Mouse (Mus musculus) neural tube, embryonic 13.5 days (tissue): ENCODE measurements at regions not wholly inside any gene's neighbourhood (a gene's known extent, or its start where the extent isn't known, plus 50 kb on each side); places are given as distances from the start of the nearest gene placed in this dataset.

Experiments
- ATAC-seq: fragments of 200-750 bp; cut with Nextera tagmentation; 2 replicates; pipeline ENCODE4 v1.8.0; 2017; ENCODE audit warnings: low read depth, mild to moderate bottlenecking, moderate TSS enrichment, moderate library complexity
- H3K27ac ChIP-seq: fragments of 300-500 bp; sonication (generic); replicated peaks from 2 replicates; pipeline ENCODE4 v1.5.1; 2015; ENCODE audit warnings: moderate library complexity, mild to moderate bottlenecking, inconsistent platforms
- H3K27me3 ChIP-seq: fragments of 300-500 bp; sonication (generic); 2 replicates; pipeline ENCODE4 v1.6.1; 2015; ENCODE audit warnings: mild to moderate bottlenecking, inconsistent platforms
- H3K36me3 ChIP-seq: fragments of 300-500 bp; sonication (generic); 2 replicates; pipeline ENCODE4 v1.6.1; 2015; ENCODE audit warnings: mild to moderate bottlenecking, inconsistent platforms
- H3K4me1 ChIP-seq: fragments of 300-500 bp; sonication (generic); replicated peaks from 2 replicates; pipeline ENCODE4 v1.6.1; 2015; ENCODE audit warnings: inconsistent platforms
- H3K4me2 ChIP-seq: fragments of 300-500 bp; sonication (generic); 2 replicates; pipeline ENCODE4 v1.6.1; 2015; ENCODE audit warnings: inconsistent platforms, mild to moderate bottlenecking, moderate library complexity
- H3K4me3 ChIP-seq: fragments of 300-500 bp; sonication (generic); 2 replicates; pipeline ENCODE4 v1.5.1; 2015; ENCODE audit warnings: mild to moderate bottlenecking, inconsistent platforms
- H3K9ac ChIP-seq: fragments of 300-500 bp; sonication (generic); 2 replicates; pipeline ENCODE4 v1.6.1; 2015; ENCODE audit warnings: moderate library complexity, mild to moderate bottlenecking, inconsistent platforms
- H3K9me3 ChIP-seq: fragments of 300-500 bp; sonication (generic); 2 replicates; pipeline ENCODE4 v1.6.1; 2016; ENCODE audit warnings: inconsistent platforms
- WGBS: fragments of 180-500 bp; shearing (Covaris S2); methylation state at CpG from one replicate; pipeline ENCODE4 v1.1.7; 2015; 5-methylcytosine and 5-hydroxymethylcytosine counted together

DNA sequence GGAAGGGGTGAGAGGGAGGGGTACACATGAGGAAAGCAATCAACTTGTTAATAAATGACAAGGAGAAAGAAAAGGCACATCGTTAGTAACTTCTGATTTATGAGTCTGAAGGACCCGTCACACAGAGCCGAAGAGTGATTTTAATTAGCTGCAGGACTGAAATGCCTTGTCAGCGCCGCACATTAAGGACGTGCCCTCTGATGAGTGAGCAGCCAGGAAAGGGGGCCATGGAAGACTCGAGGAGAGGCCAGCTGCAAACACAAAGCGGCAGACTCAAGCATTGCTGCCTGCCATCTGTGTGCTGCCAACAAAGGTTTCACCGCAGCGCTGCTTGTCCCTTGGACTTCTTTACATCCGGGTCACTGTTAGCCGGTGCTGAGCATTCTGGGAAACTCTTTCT is 184.8 kb upstream of the Fn1 start:
- Histone ChIP-seq H3K9me3 (no peaks in the 10 kb centered on the region; the same call in 1 of the 2 replicates), H3K4me3 (peak overlapping the region; percentile 17), H3K9ac (peak overlapping the region; percentile 51), H3K27me3 (no peaks in the 10 kb centered on the region), H3K4me2 (peak overlapping the region; percentile 48), H3K36me3 (no peaks in the 10 kb centered on the region), H3K27ac (0 out of 2 replicates have a peak overlapping the region, but pooled peaks have one; percentile 42), H3K4me1 (peaks cover 9% of the 10 kb centered on the region)
- 17% methylated on average over 12 of the region's 12 CpGs for WGBS
- peak; percentile 61 for ATAC-seq

DNA sequence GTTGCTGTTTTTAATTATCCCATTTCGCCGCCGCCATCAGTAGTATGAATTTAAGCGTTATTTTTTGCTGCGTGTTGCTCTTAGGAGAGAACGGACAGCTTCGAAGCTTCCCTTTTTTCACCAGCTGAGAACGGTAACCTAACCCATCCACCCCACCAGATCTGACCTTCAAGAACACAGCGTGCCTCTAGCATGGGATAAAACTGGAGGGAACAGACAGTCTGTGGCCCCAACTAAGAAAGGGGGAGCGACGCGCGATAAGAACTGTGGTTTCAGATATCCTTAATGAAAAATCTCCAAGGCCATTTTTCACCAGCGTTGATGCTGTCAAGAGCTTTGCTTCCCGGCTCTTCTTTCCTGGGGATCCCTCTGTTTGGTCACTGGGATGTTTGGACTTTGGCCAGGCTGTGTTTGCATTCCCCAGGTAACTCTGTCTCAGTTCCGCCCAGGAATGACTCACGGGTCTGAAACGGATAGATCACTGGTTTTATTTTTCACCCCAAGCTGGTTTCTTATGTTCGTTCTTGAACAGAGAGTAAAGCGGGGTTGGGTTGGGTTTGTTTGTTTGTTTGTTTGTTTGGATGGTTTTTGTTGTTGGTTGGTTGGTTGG is 184.1 kb upstream of the Fn1 start:
- H3K4me1 ChIP-seq = peaks cover 6% of the 10 kb centered on the region
- H3K9ac ChIP-seq = no peak overlapping the region
- no peak overlapping the region for H3K27ac ChIP-seq
- ATAC-seq = no peak
- 79% methylated on average over 20 of the region's 20 CpGs for WGBS
- H3K9me3 ChIP-seq = no peaks in the 10 kb centered on the region; the same call in 1 of the 2 replicates
- no peaks in the 10 kb centered on the region for H3K27me3 ChIP-seq
- no peak overlapping the region for H3K4me3 ChIP-seq
- no peaks in the 10 kb centered on the region for H3K36me3 ChIP-seq
- H3K4me2 ChIP-seq = peak overlapping the region; percentile 48

DNA sequence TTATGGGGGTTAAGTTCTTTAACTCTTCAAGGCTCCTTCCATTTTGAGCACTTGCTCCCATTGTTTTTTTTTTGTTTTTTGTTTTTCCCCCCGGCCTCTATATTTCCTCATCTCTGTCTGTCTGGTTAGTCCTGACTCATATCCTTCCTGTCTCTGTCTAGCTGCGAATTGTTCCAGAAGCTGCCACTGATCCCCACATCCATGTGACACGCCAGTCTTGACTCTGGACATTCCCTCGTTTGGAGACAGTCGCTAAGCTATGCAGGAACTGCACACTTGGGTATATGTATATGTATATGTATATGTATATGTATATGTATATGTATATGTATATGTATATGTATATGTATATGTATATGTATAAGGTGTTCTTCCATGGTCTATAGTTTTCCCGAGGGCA is 177.4 kb upstream of the Fn1 start:
- no peaks in the 10 kb centered on the region for H3K36me3 ChIP-seq
- H3K9me3 ChIP-seq = no peaks in the 10 kb centered on the region
- no peaks in the 10 kb centered on the region for H3K4me1 ChIP-seq
- no peak overlapping the region for H3K27ac ChIP-seq
- no peak overlapping the region for H3K4me2 ChIP-seq
- no peaks in the 10 kb centered on the region for H3K27me3 ChIP-seq
- H3K9ac ChIP-seq = no peak overlapping the region
- 83% methylated on average over 6 of the region's 6 CpGs for WGBS
- no peak overlapping the region for H3K4me3 ChIP-seq
- ATAC-seq = no peak

DNA sequence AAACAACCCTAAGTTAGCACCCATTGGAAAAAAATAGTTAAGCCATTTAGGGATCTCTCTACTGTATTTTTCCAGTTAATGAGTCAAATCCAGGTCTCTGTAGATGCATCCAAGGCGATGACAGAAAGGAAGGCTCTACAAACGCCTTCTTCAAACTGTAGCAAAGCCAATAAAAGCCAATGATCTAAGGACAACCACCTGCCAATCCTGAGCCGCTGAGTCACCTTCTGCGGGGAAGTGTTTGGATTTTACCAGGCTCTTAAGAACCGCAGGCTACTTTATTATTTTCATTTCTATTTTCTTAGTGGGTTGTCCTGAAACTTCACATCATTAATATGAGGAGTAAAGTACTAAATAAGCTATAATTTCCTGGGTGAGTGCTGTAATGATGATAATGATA is 171.4 kb upstream of the Fn1 start:
- H3K9me3 ChIP-seq = no peaks in the 10 kb centered on the region
- H3K4me1 ChIP-seq = no peaks in the 10 kb centered on the region
- H3K9ac ChIP-seq = no peak overlapping the region
- 83% methylated on average over 5 of the region's 5 CpGs for WGBS
- H3K27ac ChIP-seq = no peak overlapping the region
- no peak overlapping the region for H3K4me3 ChIP-seq
- no peak for ATAC-seq
- no peaks in the 10 kb centered on the region for H3K36me3 ChIP-seq
- no peak overlapping the region for H3K4me2 ChIP-seq
- no peaks in the 10 kb centered on the region for H3K27me3 ChIP-seq

DNA sequence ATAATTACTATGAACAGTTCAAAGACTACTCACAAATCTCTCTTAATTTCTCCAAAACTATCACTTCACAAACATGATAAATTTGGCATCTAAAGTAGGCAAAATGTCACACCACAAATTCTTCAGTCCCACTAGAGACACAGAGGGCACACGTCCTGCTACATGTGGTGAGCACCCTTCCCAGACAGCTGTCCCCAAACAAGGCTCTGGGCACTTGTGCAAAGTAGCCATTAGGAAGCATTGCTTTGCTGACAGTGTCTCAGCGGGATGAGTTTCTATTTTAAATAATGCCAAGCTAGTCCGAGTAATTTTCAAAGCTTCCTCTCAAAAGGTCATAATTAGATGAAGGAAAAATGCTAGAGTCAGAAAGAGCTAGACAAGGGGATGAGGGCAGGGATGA is 169.1 kb upstream of the Fn1 start:
- Histone ChIP-seq H3K4me2 (no peak overlapping the region), H3K4me3 (no peak overlapping the region), H3K9me3 (no peaks in the 10 kb centered on the region), H3K36me3 (no peaks in the 10 kb centered on the region), H3K9ac (no peak overlapping the region), H3K4me1 (no peaks in the 10 kb centered on the region), H3K27me3 (no peaks in the 10 kb centered on the region), H3K27ac (no peak overlapping the region)
- no peak for ATAC-seq
- WGBS = 82% methylated on average over 3 of the region's 3 CpGs

DNA sequence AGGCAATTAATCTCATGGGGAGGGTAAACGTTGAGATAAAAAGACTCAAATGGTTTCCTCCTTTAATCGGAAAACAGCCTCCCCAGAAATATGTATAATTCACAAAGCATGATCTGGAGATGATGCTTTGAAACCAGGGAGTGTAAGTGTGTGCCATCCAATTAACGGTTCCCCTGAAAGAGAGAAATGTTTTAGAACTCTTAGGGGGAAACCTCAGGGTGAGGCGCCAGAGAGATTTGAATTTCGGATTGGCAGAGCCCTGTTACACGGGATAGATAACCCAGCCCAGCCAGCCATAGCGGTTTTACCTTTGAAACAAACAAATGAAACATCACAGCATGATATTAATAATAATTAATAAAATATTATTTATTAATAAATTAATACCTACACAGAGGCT is 168.1 kb upstream of the Fn1 start:
- Histone ChIP-seq H3K9ac (no peak overlapping the region), H3K4me3 (no peak overlapping the region), H3K4me1 (no peaks in the 10 kb centered on the region), H3K27ac (no peak overlapping the region), H3K27me3 (no peaks in the 10 kb centered on the region), H3K4me2 (no peak overlapping the region), H3K9me3 (no peaks in the 10 kb centered on the region), H3K36me3 (no peaks in the 10 kb centered on the region)
- no peak for ATAC-seq
- WGBS = 83% methylated on average over 7 of the region's 7 CpGs

DNA sequence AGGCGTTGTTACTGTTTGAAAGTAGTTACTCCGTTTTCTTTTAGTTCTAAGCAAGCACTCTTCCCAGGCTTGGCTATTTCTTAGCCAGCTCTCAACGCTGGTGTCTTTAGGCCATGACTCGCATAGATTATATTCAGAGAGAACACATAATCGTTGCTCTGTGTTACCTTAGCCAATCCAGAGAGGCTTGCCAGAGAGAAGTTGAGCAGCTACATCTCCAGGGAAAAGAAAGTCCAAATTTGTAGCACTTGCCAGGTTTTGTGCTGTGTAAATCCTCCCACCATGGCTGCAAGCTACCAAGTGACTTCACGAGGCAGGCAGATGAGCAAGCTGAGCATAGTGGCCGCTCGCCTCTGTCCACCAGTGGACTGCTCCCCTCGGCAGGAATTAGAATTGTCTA is 163.3 kb upstream of the Fn1 start:
- Histone ChIP-seq H3K27ac (no peak overlapping the region), H3K4me3 (no peak overlapping the region), H3K27me3 (no peaks in the 10 kb centered on the region), H3K4me2 (no peak overlapping the region), H3K9ac (no peak overlapping the region), H3K9me3 (no peaks in the 10 kb centered on the region), H3K4me1 (no peaks in the 10 kb centered on the region), H3K36me3 (no peaks in the 10 kb centered on the region)
- ATAC-seq = no peak
- 84% methylated on average over 9 of the region's 9 CpGs for WGBS

DNA sequence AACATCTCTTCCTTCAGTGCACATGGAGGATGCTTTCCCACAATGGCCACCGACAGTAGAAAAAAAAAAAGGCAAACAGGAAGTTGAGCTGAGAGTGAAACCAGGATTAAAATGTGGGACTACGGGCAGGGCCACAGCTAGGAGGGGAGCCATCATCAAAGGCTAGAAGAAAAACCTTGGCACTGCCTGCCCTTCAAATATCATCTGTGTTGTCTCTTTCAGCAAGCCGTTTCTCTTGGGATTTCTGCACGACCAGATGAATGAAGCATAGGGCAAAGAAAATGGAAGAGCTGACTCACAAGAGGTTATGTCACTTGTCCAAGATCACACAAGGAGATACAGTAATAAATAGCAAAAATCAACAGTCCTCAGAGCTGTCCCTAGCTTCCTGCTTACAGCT is 161.1 kb upstream of the Fn1 start:
- Histone ChIP-seq H3K27ac (no peak overlapping the region), H3K4me1 (no peaks in the 10 kb centered on the region), H3K9me3 (no peaks in the 10 kb centered on the region), H3K27me3 (no peaks in the 10 kb centered on the region), H3K4me2 (no peak overlapping the region), H3K36me3 (no peaks in the 10 kb centered on the region), H3K4me3 (no peak overlapping the region), H3K9ac (no peak overlapping the region)
- WGBS = 88% methylated on average over 4 of the region's 4 CpGs
- ATAC-seq = no peak

DNA sequence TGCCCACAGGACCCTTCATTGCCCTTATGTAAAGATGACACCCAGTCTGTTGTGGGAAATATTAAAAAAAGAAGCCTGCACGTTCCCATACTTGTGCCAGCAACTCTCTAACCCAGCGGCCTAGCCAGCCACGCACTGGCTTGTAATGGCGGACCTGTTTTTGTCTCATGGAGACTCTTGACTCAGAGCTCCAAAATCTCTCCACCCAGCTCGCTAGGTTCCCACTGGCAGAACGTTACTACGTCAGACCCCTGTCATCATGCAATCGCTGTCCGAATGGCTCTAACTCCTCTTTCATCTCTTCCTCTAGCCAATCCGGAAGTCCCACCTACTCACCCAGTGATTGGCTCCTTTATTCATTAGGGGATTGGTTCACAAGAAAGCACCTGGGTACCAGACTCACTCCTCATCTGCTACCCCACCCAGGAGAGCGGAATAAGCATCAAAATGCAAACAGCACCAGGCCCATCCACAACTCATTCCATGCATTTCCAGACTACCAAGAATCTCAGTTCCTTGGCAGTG is 159.2 kb upstream of the Fn1 start:
- H3K36me3 ChIP-seq = no peaks in the 10 kb centered on the region
- 93% methylated on average over 11 of the region's 11 CpGs for WGBS

DNA sequence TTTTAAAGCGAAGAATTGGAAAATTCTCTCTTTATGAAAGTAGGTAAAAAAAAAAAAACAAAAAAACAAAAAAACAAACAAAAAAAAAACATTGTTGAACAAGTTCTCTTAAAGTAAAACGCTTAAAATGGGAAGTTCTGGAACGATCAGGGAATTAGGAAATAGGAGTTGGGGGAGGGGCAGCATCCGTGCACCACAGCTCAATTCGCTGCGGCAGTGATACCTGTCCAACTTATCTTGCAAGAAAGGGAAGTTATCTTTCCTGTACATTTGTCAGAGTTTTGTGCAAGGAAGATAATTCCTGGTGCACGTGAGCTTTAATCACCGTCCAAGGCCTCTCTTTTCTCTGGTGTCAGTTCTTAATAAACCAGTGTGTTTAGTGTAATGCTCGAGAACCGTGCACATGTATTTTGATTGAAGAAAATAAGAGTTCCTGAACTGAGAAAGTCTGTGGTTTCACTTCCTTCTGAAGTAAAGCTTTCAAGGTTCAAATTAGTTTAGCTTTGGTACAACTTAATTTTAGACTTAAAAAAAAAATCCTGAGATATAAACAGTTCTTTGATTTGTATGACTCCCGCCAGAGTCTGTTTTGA is 158.3 kb upstream of the Fn1 start:
- H3K27ac ChIP-seq = no peak overlapping the region
- H3K4me2 ChIP-seq = no peak overlapping the region
- no peaks in the 10 kb centered on the region for H3K36me3 ChIP-seq
- no peak for ATAC-seq
- H3K4me3 ChIP-seq = no peak overlapping the region
- WGBS = 92% methylated on average over 11 of the region's 11 CpGs
- H3K4me1 ChIP-seq = no peaks in the 10 kb centered on the region
- H3K9ac ChIP-seq = no peak overlapping the region
- no peaks in the 10 kb centered on the region for H3K9me3 ChIP-seq
- H3K27me3 ChIP-seq = no peaks in the 10 kb centered on the region

More for the DNA sequence above, 159.2 kb upstream of the Fn1 start:
- Histone ChIP-seq H3K4me2 (no peak overlapping the region), H3K27me3 (no peaks in the 10 kb centered on the region), H3K27ac (no peak overlapping the region), H3K4me1 (no peaks in the 10 kb centered on the region), H3K4me3 (no peak overlapping the region), H3K9ac (no peak overlapping the region), H3K9me3 (no peaks in the 10 kb centered on the region)
- no peak for ATAC-seq

DNA sequence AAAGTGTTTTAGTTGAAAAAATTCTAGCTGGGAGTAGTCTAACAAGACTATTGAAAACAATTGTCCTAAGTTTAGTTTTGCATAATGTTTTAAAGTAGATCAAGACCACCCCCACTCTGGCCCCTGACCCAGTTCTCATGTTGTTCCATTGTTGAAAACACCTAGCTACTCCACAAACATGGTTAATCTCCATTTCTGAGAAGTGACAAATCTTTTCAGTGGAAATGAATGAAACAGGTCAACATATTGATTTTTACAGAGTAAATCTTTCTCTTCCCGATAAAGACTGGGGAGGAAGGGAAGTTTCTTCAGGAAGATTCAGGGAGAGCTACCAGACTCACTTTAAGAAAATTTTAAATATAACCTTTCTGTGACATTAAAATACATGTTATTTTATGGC is 155.0 kb upstream of the Fn1 start:
- WGBS = 74% methylated on average over 1 of the region's 1 CpGs
- no peak overlapping the region for H3K9ac ChIP-seq
- no peak for ATAC-seq
- no peaks in the 10 kb centered on the region for H3K36me3 ChIP-seq
- H3K27me3 ChIP-seq = no peaks in the 10 kb centered on the region
- no peak overlapping the region for H3K4me3 ChIP-seq
- no peaks in the 10 kb centered on the region for H3K9me3 ChIP-seq
- no peak overlapping the region for H3K27ac ChIP-seq
- no peaks in the 10 kb centered on the region for H3K4me1 ChIP-seq
- H3K4me2 ChIP-seq = no peak overlapping the region

DNA sequence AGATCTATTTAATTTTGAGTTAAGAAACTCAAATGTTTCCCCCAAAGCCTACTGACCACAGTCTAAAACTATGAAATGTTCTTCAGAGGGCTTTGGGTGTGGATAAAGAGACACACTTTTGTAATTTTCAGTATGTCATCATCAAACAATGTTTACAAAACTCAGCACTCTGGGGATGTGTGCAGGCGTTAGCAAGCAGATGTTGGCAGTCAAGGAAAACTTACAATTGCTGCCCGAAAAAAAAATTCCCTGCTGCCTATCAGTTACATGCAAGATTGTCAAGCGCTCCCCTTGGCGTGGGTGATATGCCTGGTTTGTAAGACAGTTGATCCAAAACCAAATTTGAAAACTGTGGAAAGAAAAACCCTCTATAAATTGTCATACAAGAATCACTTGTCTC is 154.6 kb upstream of the Fn1 start:
- Histone ChIP-seq H3K27me3 (no peaks in the 10 kb centered on the region), H3K27ac (no peak overlapping the region), H3K36me3 (no peaks in the 10 kb centered on the region), H3K4me3 (no peak overlapping the region), H3K9ac (no peak overlapping the region), H3K9me3 (no peaks in the 10 kb centered on the region), H3K4me2 (no peak overlapping the region), H3K4me1 (no peaks in the 10 kb centered on the region)
- WGBS = 71% methylated on average over 4 of the region's 4 CpGs
- ATAC-seq = no peak
